7 mouse cellular contexts compared by ENCODE assay signal in the genomic region with DNA sequence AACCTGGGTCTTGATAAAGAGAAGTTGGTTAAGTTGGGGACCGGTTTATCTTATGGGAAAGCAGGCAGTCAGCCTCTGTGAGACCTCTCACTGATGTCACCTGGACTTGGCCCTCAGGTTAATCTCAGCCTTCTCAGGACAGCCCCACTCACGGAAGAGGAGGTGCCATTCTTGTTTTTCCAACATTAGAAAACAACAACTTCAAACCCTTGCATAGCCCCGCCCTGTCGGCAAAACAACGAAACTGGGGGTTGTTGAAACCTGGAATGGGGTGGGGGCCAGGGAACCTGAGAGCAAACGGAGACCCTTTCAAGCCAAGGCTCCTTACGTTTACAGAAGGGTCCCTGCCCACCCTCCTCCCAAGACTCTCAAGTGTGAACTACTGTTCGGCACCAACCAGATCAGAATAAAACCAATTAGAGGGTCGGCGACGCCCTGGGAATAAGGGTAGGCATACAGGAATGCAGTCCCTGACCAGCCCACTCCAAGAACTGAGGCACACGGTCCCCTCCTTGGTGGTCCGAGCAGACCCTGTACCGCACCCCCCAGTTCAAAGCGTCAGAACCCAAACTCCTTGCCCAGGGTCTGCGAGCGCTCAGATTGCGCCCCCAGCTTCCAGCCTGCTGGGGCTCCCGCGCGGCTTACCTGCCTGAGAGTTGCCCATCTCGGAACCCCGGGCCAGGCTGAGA. TPM values are rescaled to one million over a fixed set of nuclear protein-coding genes. Genes with fewer than 3 reads are reported as not detected.
A peak's percentile ranks its signal among the peaks of the same experiment; 100 is the strongest.
DNase-seq lines count a peak whose midpoint lies in the region; ATAC-seq and TF ChIP-seq lines count a peak whose summit lies in the region.

No protein-coding gene starts in this region.

- no peak for TF ChIP-seq EP300 in CH12.LX (IDR thresholded peaks at IDR 0.05; ENCODE audit: low read length)
- TF ChIP-seq EP300 in MEL (IDR thresholded peaks at IDR 0.05; ENCODE audit: low read depth in 1 of 2, low read length in 2 of 2): no peak

- no peaks in the 10 kb centered on the region for H3K79me2 ChIP-seq in CH12.LX (replicated peaks; ENCODE audit: control insufficient read depth, extremely low read depth, insufficient read depth, poor library complexity, severe bottlenecking)
- H3K79me2 ChIP-seq in MEL (ENCODE audit: control insufficient read depth, insufficient read depth, low read length, poor library complexity): no peaks in the 10 kb centered on the region

- ATAC-seq in liver, embryonic 16.5 days (ENCODE audit: low read depth): no peak; the same call in 1 of the 2 replicates

- no peak overlapping the region for H3K27ac ChIP-seq in CH12.LX (ENCODE audit: insufficient read depth, low read depth)
- no peak overlapping the region for H3K27ac ChIP-seq in MEL (ENCODE audit: control insufficient read depth, low read depth, low read length)
- H3K27ac ChIP-seq in liver, embryonic 16.5 days (ENCODE audit: low read length): peak overlapping the region; percentile 67

- dilution Hi-C loops in CH12.LX (cut with MboI; ENCODE audit: extremely low pct_ligation_motif_present, extremely low pct_unique_long_range_greater_than_20kb, low sequenced_read_pairs): no loop called here

- H3K4me1 ChIP-seq in CH12.LX (ENCODE audit: control insufficient read depth in 1 of 2, insufficient read depth in 2 of 2) (peaks cover 0 to 26% of the 10 kb centered on the region in 2 experiments; a peak in 2 of 4 replicates), MEL (ENCODE audit: control insufficient read depth in 1 of 2, insufficient read depth in 2 of 2, low read length in 2 of 2) (peaks cover 12 to 23% of the 10 kb centered on the region in 2 experiments)
- peaks cover 16% of the 10 kb centered on the region for H3K4me1 ChIP-seq in liver, embryonic 16.5 days (ENCODE audit: control insufficient read depth, low read depth, low read length)

- peak overlapping the region; percentile 95 for H3K4me2 ChIP-seq in CH12.LX (ENCODE audit: insufficient read depth, low read depth, poor library complexity, severe bottlenecking)
- peak overlapping the region; percentile 73 for H3K4me2 ChIP-seq in liver, embryonic 16.5 days (ENCODE audit: low read depth, low read length)

- H3K4me3 ChIP-seq in CH12.LX (replicated peaks in 1 of 3; ENCODE audit: low read depth in 2 of 3, low read length in 2 of 3, poor library complexity in 1 of 3) (peak overlapping the region in 2 of 3 experiments; percentile 63 to 80), MEL (ENCODE audit: control insufficient read depth in 1 of 2, insufficient read depth in 1 of 2, low read depth in 2 of 2, low read length in 2 of 2) (peak overlapping the region; percentile 67 to 97)
- peak overlapping the region; percentile 60 for H3K4me3 ChIP-seq in liver, embryonic 16.5 days (ENCODE audit: low read depth, low read length)

- H3K36me3 ChIP-seq in CH12.LX (replicated peaks in 1 of 2; ENCODE audit: control insufficient read depth in 1 of 2, insufficient read depth in 1 of 2, low read length in 1 of 2) (no peaks in the 10 kb centered on the region), MEL (ENCODE audit: control insufficient read depth in 1 of 2, insufficient read depth in 2 of 2, low read length in 2 of 2) (peaks cover 0 to 18% of the 10 kb centered on the region in 2 experiments; a peak in 2 of 4 replicates)
- no peaks in the 10 kb centered on the region for H3K36me3 ChIP-seq in liver, embryonic 16.5 days (ENCODE audit: control insufficient read depth, insufficient read depth)

- H3K9me3 ChIP-seq in CH12.LX (replicated peaks; ENCODE audit: low read length) (no peaks in the 10 kb centered on the region), MEL (replicated peaks; ENCODE audit: insufficient read depth, low read length) (no peaks in the 10 kb centered on the region)
- H3K9me3 ChIP-seq in liver, embryonic 16.5 days (replicated peaks; ENCODE audit: control insufficient read depth, low read length): no peaks in the 10 kb centered on the region

- WGBS in liver, embryonic 16.5 days (ENCODE audit: insufficient replicate concordance): 4% methylated on average over 23 of the region's 23 CpGs

- TF ChIP-seq POLR2A in CH12.LX (IDR thresholded peaks at IDR 0.05; ENCODE audit: low read depth, low read length) (no peak), MEL (IDR thresholded peaks at IDR 0.05; ENCODE audit: control insufficient read depth in 1 of 2, insufficient read depth in 1 of 2, low read depth in 1 of 2, low read length in 2 of 2, poor library complexity in 1 of 2) (no peak)

- no peak overlapping the region; the same call in 1 of the 2 replicates for H3K9ac ChIP-seq in CH12.LX (ENCODE audit: insufficient read depth, low read depth)
- peak overlapping the region; percentile 38; the same call in 1 of the 2 replicates for H3K9ac ChIP-seq in MEL (ENCODE audit: control insufficient read depth, low read depth, low read length, poor library complexity, severe bottlenecking)
- H3K9ac ChIP-seq in liver, embryonic 16.5 days (ENCODE audit: low read depth, low read length): peak overlapping the region; percentile 50

- DNase-seq in CH12.LX (ENCODE audit: extremely low read depth): no peak
- no peak for DNase-seq in MEL (ENCODE audit: low read depth, low spot score)
- peak; percentile 35 for DNase-seq in induced T-regulatory cell, adult 2 months (ENCODE audit: low read depth)
- no peak for DNase-seq in Muller cell, postnatal 12 days (ENCODE audit: inconsistent ontology term)
- DNase-seq in testis, postnatal 14 days (ENCODE audit: low spot score): no peak
- DNase-seq in urinary bladder, postnatal 4 days (ENCODE audit: low spot score in 2 of 2): no peak

- no peak for TF ChIP-seq CTCF in CH12.LX (conservative IDR thresholded peaks at IDR 0.05 in 1 of 2, IDR thresholded peaks at IDR 0.05 in 1 of 2; ENCODE audit: low read depth in 2 of 2, low read length in 2 of 2)
- TF ChIP-seq CTCF in MEL (IDR thresholded peaks at IDR 0.05 in 2 of 3, conservative IDR thresholded peaks at IDR 0.05 in 1 of 3; ENCODE audit: control insufficient read depth in 1 of 3, insufficient read depth in 1 of 3, low read depth in 2 of 3, low read length in 3 of 3, poor library complexity in 1 of 3, severe bottlenecking in 1 of 3): no peak

- H3K27me3 ChIP-seq in CH12.LX (replicated peaks): peaks cover 72% of the 10 kb centered on the region
- H3K27me3 ChIP-seq in MEL (ENCODE audit: control insufficient read depth in 1 of 2, insufficient read depth in 2 of 2, low read length in 2 of 2): peaks cover 2 to 6% of the 10 kb centered on the region in 2 experiments
- H3K27me3 ChIP-seq in liver, embryonic 16.5 days (ENCODE audit: control insufficient read depth, insufficient read depth, low read depth, low read length): peaks cover 60% of the 10 kb centered on the region

- no peak for TF ChIP-seq RAD21 in CH12.LX (IDR thresholded peaks at IDR 0.05; ENCODE audit: low read depth, low read length)
- no peak for TF ChIP-seq RAD21 in MEL (IDR thresholded peaks at IDR 0.05; ENCODE audit: low read depth, low read length)

- in situ Hi-C loops in CH12.LX (cut with MboI; ENCODE audit: low pct_ligation_motif_present, low pct_unique_long_range_greater_than_20kb, low sequenced_read_pairs): no loop called here

TF ChIP-seq in CH12.LX, 34 proteins besides CTCF, POLR2A, EP300 and RAD21 (continues in another document):
- TF ChIP-seq MYC (IDR thresholded peaks at IDR 0.05; ENCODE audit: low read depth, low read length): no peak
- no peak for TF ChIP-seq ELF1 (IDR thresholded peaks at IDR 0.05; ENCODE audit: low read depth, low read length)

TF ChIP-seq in MEL, 35 proteins besides CTCF, POLR2A, EP300 and RAD21 (continues in another document):
- no peak for TF ChIP-seq JUND (IDR thresholded peaks at IDR 0.05; ENCODE audit: low read depth, low read length)
- no peak for TF ChIP-seq NELFE (IDR thresholded peaks at IDR 0.05; ENCODE audit: low read depth, low read length)

RNA-seq across cellular contexts. Expression of a gene that starts 0.5 kb away (rescaled TPM):
- total RNA-seq in CH12.LX (2012; rRNA removed): 12.6 and 13.2 TPM in 2 replicates
- 11.3 and 13.0 TPM in 2 replicates for total RNA-seq in CH12.LX (2014; rRNA removed)
- 7.4 and 7.7 TPM in 2 replicates for polyA plus RNA-seq in CH12.LX (2012; ENCODE audit: insufficient read length, low read depth)
- total RNA-seq in MEL (2012; rRNA removed): 0.39 and 0.42 TPM in 2 replicates
- polyA plus RNA-seq in MEL (2012; ENCODE audit: insufficient read depth in 1 of 2, insufficient read length in 2 of 2, low read depth in 1 of 2, low replicate concordance in 2 of 2, missing spikeins in 1 of 2): under 1 TPM in 1 of 2 experiments, not detected in 1; 0.29 TPM
- 4.2 and 5.2 TPM in 2 replicates for polyA plus RNA-seq in liver, embryonic 16.5 days (2015; fragmentation: Nextera tagmentation; extraction: Ambion mirVana)

RNA-seq across cellular contexts. Expression of a gene that starts 23.1 kb away (rescaled TPM):
- total RNA-seq in CH12.LX (2012; rRNA removed): 133 and 166 TPM in 2 replicates
- 126 and 129 TPM in 2 replicates for total RNA-seq in CH12.LX (2014; rRNA removed)
- 550 and 650 TPM in 2 replicates for polyA plus RNA-seq in CH12.LX (2012; ENCODE audit: insufficient read length, low read depth)
- 232 and 235 TPM in 2 replicates for total RNA-seq in MEL (2012; rRNA removed)
- polyA plus RNA-seq in MEL (2012; ENCODE audit: insufficient read depth in 1 of 2, insufficient read length in 2 of 2, low read depth in 1 of 2, low replicate concordance in 2 of 2, missing spikeins in 1 of 2): 100 to 1,000 TPM; 298 to 663 TPM
- 96.2 and 103 TPM in 2 replicates for polyA plus RNA-seq in liver, embryonic 16.5 days (2015; fragmentation: Nextera tagmentation; extraction: Ambion mirVana)

RNA-seq across cellular contexts. Expression of a gene that starts 37.6 kb away (rescaled TPM):
- total RNA-seq in CH12.LX (2012; rRNA removed): 2,580 and 2,987 TPM in 2 replicates
- 1,667 and 1,906 TPM in 2 replicates for total RNA-seq in CH12.LX (2014; rRNA removed)
- 2,220 and 2,250 TPM in 2 replicates for polyA plus RNA-seq in CH12.LX (2012; ENCODE audit: insufficient read length, low read depth)
- total RNA-seq in MEL (2012; rRNA removed): 2,338 and 2,523 TPM in 2 replicates
- 1,000 to 10,000 TPM in 1 of 2 experiments, not detected in 1; 2,530 TPM for polyA plus RNA-seq in MEL (2012; ENCODE audit: insufficient read depth in 1 of 2, insufficient read length in 2 of 2, low read depth in 1 of 2, low replicate concordance in 2 of 2, missing spikeins in 1 of 2)
- 301 and 353 TPM in 2 replicates for polyA plus RNA-seq in liver, embryonic 16.5 days (2015; fragmentation: Nextera tagmentation; extraction: Ambion mirVana)

RNA-seq across cellular contexts. Expression of a gene that starts 39.8 kb away (rescaled TPM):
- total RNA-seq in CH12.LX (2012; rRNA removed) (7,686 and 8,549 TPM in 2 replicates), CH12.LX (2014; rRNA removed) (2,395 and 2,709 TPM in 2 replicates), MEL (2012; rRNA removed) (6,649 and 6,931 TPM in 2 replicates)
- polyA plus RNA-seq in CH12.LX (2012; ENCODE audit: insufficient read length, low read depth) (6,293 and 8,065 TPM in 2 replicates), MEL (2012; ENCODE audit: insufficient read depth in 1 of 2, insufficient read length in 2 of 2, low read depth in 1 of 2, low replicate concordance in 2 of 2, missing spikeins in 1 of 2) (over 10,000 TPM in 1 of 2 experiments, 100 to 1,000 TPM in 1; 274 to 10,905 TPM)
- 2,106 and 2,245 TPM in 2 replicates for polyA plus RNA-seq in liver, embryonic 16.5 days (2015; fragmentation: Nextera tagmentation; extraction: Ambion mirVana)

RNA-seq across cellular contexts. Expression of a gene that starts 41.3 kb away (rescaled TPM):
- total RNA-seq in CH12.LX (2012; rRNA removed) (19.9 and 20.9 TPM in 2 replicates), CH12.LX (2014; rRNA removed) (16.2 TPM in 2 replicates), MEL (2012; rRNA removed) (14.2 and 14.6 TPM in 2 replicates)
- polyA plus RNA-seq in CH12.LX (2012; ENCODE audit: insufficient read length, low read depth) (14.4 and 14.6 TPM in 2 replicates), MEL (2012; ENCODE audit: insufficient read depth in 1 of 2, insufficient read length in 2 of 2, low read depth in 1 of 2, low replicate concordance in 2 of 2, missing spikeins in 1 of 2) (10 to 100 TPM in 1 of 2 experiments, not detected in 1; 17.3 TPM)
- 4.9 and 5.7 TPM in 2 replicates for polyA plus RNA-seq in liver, embryonic 16.5 days (2015; fragmentation: Nextera tagmentation; extraction: Ambion mirVana)
